Mouse (Mus musculus): ENCODE results near the gene Galnt6. TPM values are rescaled to one million over a fixed set of nuclear protein-coding genes. Genes with fewer than 3 reads are reported as not detected.

Gene Galnt6
- polyA plus RNA-seq, 1 experiment from 2014 or later, result 0.87 TPM

DNA sequence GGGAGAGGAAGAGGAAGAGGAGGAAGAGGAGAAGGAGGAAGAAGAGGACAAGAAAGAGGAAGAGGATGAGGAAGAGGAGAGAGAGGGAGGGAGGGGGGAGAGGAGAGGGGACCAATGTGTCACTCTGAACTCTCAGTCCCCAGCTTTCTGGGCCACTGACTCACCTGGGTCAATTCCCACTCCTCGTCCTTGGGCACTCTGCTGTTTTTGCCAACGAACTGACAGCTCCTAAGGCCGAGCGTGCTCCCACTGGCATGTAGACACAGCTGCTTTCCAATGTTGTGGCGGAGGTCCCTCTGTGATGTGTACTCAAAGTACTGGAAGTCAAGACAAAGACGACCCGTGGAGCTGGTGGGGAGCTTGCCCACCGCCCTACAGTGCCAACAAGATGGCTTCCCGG lies 34.8 kb downstream of the Galnt6 start:
- H3K9ac ChIP-seq (replicated peaks; ENCODE audit: low read length), result no peak overlapping the region
- H3K27ac ChIP-seq (ENCODE audit: low read length), result no peak overlapping the region
- H3K4me2 ChIP-seq (replicated peaks; ENCODE audit: low read depth, low read length), result no peak overlapping the region
- WGBS, result 89% methylated on average over 9 of the region's 9 CpGs
- H3K9me3 ChIP-seq (ENCODE audit: low read length), result peaks cover 11% of the 10 kb centered on the region
- ATAC-seq (ENCODE audit: low FRiP score, low TSS enrichment), result no peak
- H3K27me3 ChIP-seq (ENCODE audit: insufficient read depth, low read length), result no peaks in the 10 kb centered on the region
- H3K4me3 ChIP-seq (ENCODE audit: low read length), result no peak overlapping the region
- no peaks in the 10 kb centered on the region for H3K4me1 ChIP-seq (ENCODE audit: insufficient read depth, low read length)
- 0 out of 2 replicates have a peak, but pooled peaks cover 3% of the 10 kb centered on the region for H3K36me3 ChIP-seq (ENCODE audit: insufficient read depth, low read length)

DNA sequence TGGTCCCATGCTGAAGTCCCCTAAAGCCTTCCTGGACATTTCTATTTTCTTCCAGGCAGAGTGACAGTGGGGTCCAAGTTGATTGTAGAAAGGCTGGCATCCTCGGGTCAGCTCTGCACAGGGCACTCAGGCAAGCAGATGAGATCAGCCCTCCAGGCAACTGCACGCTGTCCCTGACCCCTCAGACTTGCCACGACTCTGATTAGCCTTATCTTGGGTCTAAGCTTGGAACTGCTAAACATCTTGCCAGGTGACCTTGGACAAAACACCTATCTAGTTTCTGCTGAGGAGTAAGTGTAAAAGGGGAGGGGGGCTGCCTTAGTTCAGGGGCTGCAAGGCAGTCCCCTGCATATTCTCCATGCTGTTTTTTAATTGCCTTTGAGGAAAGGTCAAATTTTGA lies 37.2 kb downstream of the Galnt6 start:
- WGBS, result 57% methylated on average over 3 of the region's 3 CpGs
- no peaks in the 10 kb centered on the region for H3K27me3 ChIP-seq (ENCODE audit: insufficient read depth, low read length)
- no peak for ATAC-seq (ENCODE audit: low FRiP score, low TSS enrichment)

GRCm38 (mm10) chr15:100687430-100687971 lies 41.7 kb downstream of the Galnt6 start, which contains the start of gene Cela1:
TSS of gene Cela1 (minus strand) at chr15:100687921.
- Histone ChIP-seq H3K4me1 (ENCODE audit: insufficient read depth, low read length) (peaks cover 9% of the 10 kb centered on the region; the same call in 1 of the 2 replicates), H3K27me3 (ENCODE audit: insufficient read depth, low read length) (no peaks in the 10 kb centered on the region), H3K9ac (replicated peaks; ENCODE audit: low read length) (0 out of 2 replicates have a peak within 1 kb of the TSS, but pooled peaks have one; percentile 9), H3K4me3 (ENCODE audit: low read length) (no peak within 1 kb of the TSS), H3K4me2 (replicated peaks; ENCODE audit: low read depth, low read length) (no peak within 1 kb of the TSS), H3K36me3 (ENCODE audit: insufficient read depth, low read length) (0 out of 2 replicates have a peak, but pooled peaks cover 3% of the 10 kb centered on the region), H3K9me3 (ENCODE audit: low read length) (peaks cover 11% of the 10 kb centered on the region), H3K27ac (ENCODE audit: low read length) (no peak within 1 kb of the TSS)
- no peak for ATAC-seq (ENCODE audit: low FRiP score, low TSS enrichment)
- WGBS, result 66% methylated on average over 8 of the region's 8 CpGs

More for the DNA sequence above, 37.2 kb downstream of the Galnt6 start:
- H3K9ac ChIP-seq (replicated peaks; ENCODE audit: low read length), result no peak overlapping the region
- no peak overlapping the region for H3K4me2 ChIP-seq (replicated peaks; ENCODE audit: low read depth, low read length)
- H3K27ac ChIP-seq (ENCODE audit: low read length), result no peak overlapping the region
- peaks cover 11% of the 10 kb centered on the region for H3K9me3 ChIP-seq (ENCODE audit: low read length)
- peaks cover 8% of the 10 kb centered on the region; the same call in 1 of the 2 replicates for H3K4me1 ChIP-seq (ENCODE audit: insufficient read depth, low read length)
- H3K36me3 ChIP-seq (ENCODE audit: insufficient read depth, low read length), result 0 out of 2 replicates have a peak, but pooled peaks cover 3% of the 10 kb centered on the region
- no peak overlapping the region for H3K4me3 ChIP-seq (ENCODE audit: low read length)

DNA sequence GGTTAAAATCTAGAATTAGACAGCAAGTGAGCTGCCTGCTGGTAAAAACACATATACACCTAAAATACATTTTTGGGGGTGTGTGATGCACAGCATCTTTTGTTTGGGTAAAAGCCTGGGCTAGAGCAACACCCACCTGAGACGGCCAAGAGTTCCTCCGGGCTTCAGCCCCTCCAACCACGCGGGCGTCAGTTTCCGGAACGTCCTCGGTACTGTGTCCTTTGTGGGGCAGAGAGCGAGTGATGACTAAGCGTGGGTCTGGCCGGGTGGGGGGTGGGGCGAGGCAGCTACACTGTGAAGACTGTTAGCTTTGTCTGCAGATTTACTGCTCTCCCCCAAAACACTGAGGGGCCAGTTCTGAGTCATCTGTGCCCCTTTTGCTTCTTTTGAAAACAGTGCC lies 42.2 kb downstream of the Galnt6 start:
- Histone ChIP-seq H3K4me3 (ENCODE audit: low read length) (no peak overlapping the region), H3K4me2 (replicated peaks; ENCODE audit: low read depth, low read length) (no peak overlapping the region), H3K9me3 (ENCODE audit: low read length) (peaks cover 11% of the 10 kb centered on the region), H3K9ac (replicated peaks; ENCODE audit: low read length) (no peak overlapping the region), H3K27me3 (ENCODE audit: insufficient read depth, low read length) (no peaks in the 10 kb centered on the region), H3K36me3 (ENCODE audit: insufficient read depth, low read length) (0 out of 2 replicates have a peak, but pooled peaks cover 3% of the 10 kb centered on the region), H3K27ac (ENCODE audit: low read length) (no peak overlapping the region), H3K4me1 (ENCODE audit: insufficient read depth, low read length) (peaks cover 10% of the 10 kb centered on the region; the same call in 1 of the 2 replicates)
- 19% methylated on average over 12 of the region's 12 CpGs for WGBS
- no peak for ATAC-seq (ENCODE audit: low FRiP score, low TSS enrichment)

DNA sequence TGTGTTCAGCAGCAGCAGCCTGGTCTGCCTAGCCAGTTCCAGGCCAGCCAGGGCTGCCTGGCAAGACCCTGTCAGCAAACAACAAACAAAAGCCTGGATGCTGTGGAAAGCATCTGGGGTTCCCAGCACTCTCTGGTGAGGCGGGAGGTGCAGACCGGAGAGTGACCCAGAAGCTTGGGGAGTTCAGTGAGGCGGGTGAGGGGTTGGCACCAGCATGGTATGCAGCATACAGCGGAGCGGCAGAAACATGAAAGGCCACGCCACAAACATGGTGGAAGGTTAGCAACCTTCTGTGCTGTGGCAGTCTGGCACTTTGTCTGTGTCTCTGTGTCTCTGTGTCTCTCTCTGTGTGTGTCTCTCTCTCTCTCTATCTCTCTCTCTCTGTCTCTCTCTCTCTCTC lies 42.7 kb downstream of the Galnt6 start:
- H3K9ac ChIP-seq (replicated peaks; ENCODE audit: low read length), result no peak overlapping the region
- no peak for ATAC-seq (ENCODE audit: low FRiP score, low TSS enrichment)
- peaks cover 11% of the 10 kb centered on the region for H3K9me3 ChIP-seq (ENCODE audit: low read length)
- H3K36me3 ChIP-seq (ENCODE audit: insufficient read depth, low read length), result 0 out of 2 replicates have a peak, but pooled peaks cover 3% of the 10 kb centered on the region
- H3K4me1 ChIP-seq (ENCODE audit: insufficient read depth, low read length), result peaks cover 14% of the 10 kb centered on the region
- no peak overlapping the region for H3K27ac ChIP-seq (ENCODE audit: low read length)
- H3K4me2 ChIP-seq (replicated peaks; ENCODE audit: low read depth, low read length), result no peak overlapping the region
- 94% methylated on average over 6 of the region's 6 CpGs for WGBS
- no peaks in the 10 kb centered on the region for H3K27me3 ChIP-seq (ENCODE audit: insufficient read depth, low read length)
- no peak overlapping the region for H3K4me3 ChIP-seq (ENCODE audit: low read length)

DNA sequence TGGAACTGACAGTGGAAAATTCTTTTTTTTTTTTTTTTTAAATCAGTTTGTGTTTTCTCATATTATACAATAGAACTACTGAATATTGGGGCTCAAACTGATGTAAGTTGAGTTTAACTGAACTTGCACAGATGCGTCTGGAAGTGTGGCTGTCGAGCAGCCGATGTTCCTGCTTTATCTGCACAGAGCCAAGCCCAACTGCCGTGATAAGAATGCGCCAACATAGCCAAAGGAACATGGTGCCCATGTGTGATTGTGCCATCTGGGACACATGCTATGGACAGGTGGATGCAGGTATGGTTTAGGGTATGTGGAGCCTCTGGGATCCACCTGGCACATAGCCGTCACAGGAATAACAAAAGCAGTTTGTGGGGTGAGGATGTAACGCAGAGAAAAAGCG lies 43.3 kb downstream of the Galnt6 start:
- Histone ChIP-seq H3K4me2 (replicated peaks; ENCODE audit: low read depth, low read length) (no peak overlapping the region), H3K36me3 (ENCODE audit: insufficient read depth, low read length) (0 out of 2 replicates have a peak, but pooled peaks cover 3% of the 10 kb centered on the region), H3K27ac (ENCODE audit: low read length) (no peak overlapping the region), H3K4me1 (ENCODE audit: insufficient read depth, low read length) (peaks cover 19% of the 10 kb centered on the region), H3K9me3 (ENCODE audit: low read length) (peaks cover 9% of the 10 kb centered on the region), H3K4me3 (ENCODE audit: low read length) (no peak overlapping the region), H3K9ac (replicated peaks; ENCODE audit: low read length) (no peak overlapping the region), H3K27me3 (ENCODE audit: insufficient read depth, low read length) (no peaks in the 10 kb centered on the region)
- ATAC-seq (ENCODE audit: low FRiP score, low TSS enrichment), result no peak
- 92% methylated on average over 8 of the region's 8 CpGs for WGBS

- Histone ChIP-seq H3K9ac (replicated peaks; ENCODE audit: low read length) (no peak overlapping the region), H3K27ac (ENCODE audit: low read length) (no peak overlapping the region), H3K4me1 (ENCODE audit: insufficient read depth, low read length) (peaks cover 25% of the 10 kb centered on the region), H3K9me3 (ENCODE audit: low read length) (peaks cover 3% of the 10 kb centered on the region), H3K4me3 (ENCODE audit: low read length) (no peak overlapping the region), H3K27me3 (ENCODE audit: insufficient read depth, low read length) (no peaks in the 10 kb centered on the region), H3K4me2 (replicated peaks; ENCODE audit: low read depth, low read length) (no peak overlapping the region), H3K36me3 (ENCODE audit: insufficient read depth, low read length) (0 out of 2 replicates have a peak, but pooled peaks cover under 1% of the 10 kb centered on the region)
- 29% methylated on average over 13 of the region's 13 CpGs for WGBS
- ATAC-seq (ENCODE audit: low FRiP score, low TSS enrichment), result no peak
Measured at GRCm38 (mm10) chr15:100685255-100685654, 43.9 kb downstream of the Galnt6 start.

DNA sequence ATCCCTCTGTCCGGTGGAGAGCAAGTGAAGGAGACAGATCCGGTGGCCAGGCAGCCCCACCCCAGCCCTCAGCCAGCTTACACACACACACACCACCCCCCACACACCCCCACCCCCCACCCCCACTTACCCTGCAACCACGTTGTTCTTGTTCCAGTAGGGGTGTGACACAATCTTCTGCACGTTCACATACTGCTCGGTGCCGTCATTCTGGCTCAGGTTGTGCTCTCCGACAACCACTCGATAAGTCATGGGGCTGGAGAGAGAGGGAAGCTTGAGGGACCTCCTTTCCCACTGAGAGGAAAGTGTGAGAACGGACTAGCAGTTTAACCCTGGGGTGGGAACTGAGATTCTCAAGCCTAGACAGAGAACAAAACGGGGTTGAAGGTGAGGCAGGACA lies 44.7 kb downstream of the Galnt6 start:
- Histone ChIP-seq H3K9me3 (ENCODE audit: low read length) (no peaks in the 10 kb centered on the region; the same call in 1 of the 2 replicates), H3K4me3 (ENCODE audit: low read length) (no peak overlapping the region), H3K4me1 (ENCODE audit: insufficient read depth, low read length) (peaks cover 33% of the 10 kb centered on the region), H3K27ac (ENCODE audit: low read length) (no peak overlapping the region), H3K4me2 (replicated peaks; ENCODE audit: low read depth, low read length) (no peak overlapping the region), H3K9ac (replicated peaks; ENCODE audit: low read length) (no peak overlapping the region), H3K36me3 (ENCODE audit: insufficient read depth, low read length) (no peaks in the 10 kb centered on the region), H3K27me3 (ENCODE audit: insufficient read depth, low read length) (no peaks in the 10 kb centered on the region)
- 61% methylated on average over 10 of the region's 10 CpGs for WGBS
- ATAC-seq (ENCODE audit: low FRiP score, low TSS enrichment), result no peak

- Histone ChIP-seq H3K4me3 (ENCODE audit: low read length) (no peak overlapping the region), H3K9me3 (ENCODE audit: low read length) (no peaks in the 10 kb centered on the region), H3K4me2 (replicated peaks; ENCODE audit: low read depth, low read length) (no peak overlapping the region), H3K27ac (ENCODE audit: low read length) (no peak overlapping the region), H3K4me1 (ENCODE audit: insufficient read depth, low read length) (peaks cover 42% of the 10 kb centered on the region), H3K27me3 (ENCODE audit: insufficient read depth, low read length) (no peaks in the 10 kb centered on the region), H3K9ac (replicated peaks; ENCODE audit: low read length) (no peak overlapping the region), H3K36me3 (ENCODE audit: insufficient read depth, low read length) (no peaks in the 10 kb centered on the region)
- 50% methylated on average over 2 of the region's 2 CpGs for WGBS
- ATAC-seq (ENCODE audit: low FRiP score, low TSS enrichment), result no peak
Measured at GRCm38 (mm10) chr15:100683041-100683440, 46.1 kb downstream of the Galnt6 start.

DNA sequence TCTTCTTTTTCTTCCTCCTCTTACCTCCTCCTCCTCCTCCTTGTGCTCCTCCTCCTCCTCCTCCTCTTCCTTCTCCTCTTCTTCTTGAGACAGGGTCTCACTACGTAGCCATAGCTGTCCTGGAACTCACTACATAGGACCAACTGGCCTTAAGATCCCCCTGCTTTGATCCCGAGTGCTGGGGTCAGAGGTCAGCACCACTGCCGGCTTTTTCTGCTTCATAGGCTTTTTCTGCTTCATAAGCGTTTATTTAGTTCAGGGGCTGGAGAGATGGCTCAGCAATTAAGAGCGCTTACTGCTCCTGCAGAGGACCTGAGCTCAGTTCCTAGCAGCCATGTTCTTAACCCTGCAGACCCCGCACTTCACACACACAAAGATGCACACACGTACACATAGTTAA lies 47.4 kb downstream of the Galnt6 start:
- WGBS, result 30% methylated on average over 7 of the region's 7 CpGs
- Histone ChIP-seq H3K27ac (ENCODE audit: low read length) (no peak overlapping the region), H3K27me3 (ENCODE audit: insufficient read depth, low read length) (no peaks in the 10 kb centered on the region), H3K9me3 (ENCODE audit: low read length) (no peaks in the 10 kb centered on the region), H3K9ac (replicated peaks; ENCODE audit: low read length) (no peak overlapping the region), H3K4me3 (ENCODE audit: low read length) (no peak overlapping the region), H3K4me1 (ENCODE audit: insufficient read depth, low read length) (peaks cover 37% of the 10 kb centered on the region), H3K4me2 (replicated peaks; ENCODE audit: low read depth, low read length) (no peak overlapping the region), H3K36me3 (ENCODE audit: insufficient read depth, low read length) (no peaks in the 10 kb centered on the region)
- no peak for ATAC-seq (ENCODE audit: low FRiP score, low TSS enrichment)
